Mouse (Mus musculus): Measurements from ENCODE around the gene Phox2b. TPM values are rescaled to one million over a fixed set of nuclear protein-coding genes. Genes with fewer than 3 reads are reported as not detected.

Gene Phox2b
- polyA plus RNA-seq, 1 experiment from 2014 or later = 22.4 TPM

GRCm38 (mm10) chr5:67100564-67101394 is 1.7 kb upstream of the Phox2b start:
- H3K9me3 ChIP-seq = no peaks in the 10 kb centered on the region
- WGBS = 2% methylated on average over 34 of the region's 34 CpGs
- H3K36me3 ChIP-seq = no peaks in the 10 kb centered on the region
- H3K4me2 ChIP-seq = no peak overlapping the region
- ATAC-seq (ENCODE audit: low FRiP score, low read depth) = no peak
- H3K27me3 ChIP-seq = peaks cover 85% of the 10 kb centered on the region
- H3K9ac ChIP-seq = no peak overlapping the region
- H3K4me3 ChIP-seq = no peak overlapping the region
- H3K4me1 ChIP-seq (replicated peaks) = peaks cover 5% of the 10 kb centered on the region; the same call in 1 of the 2 replicates
- peak overlapping the region; percentile 53; the same call in 1 of the 2 replicates for H3K27ac ChIP-seq (replicated peaks)

- no peak overlapping the region for H3K9ac ChIP-seq
- ATAC-seq (ENCODE audit: low FRiP score, low read depth) = no peak
- H3K27me3 ChIP-seq = peaks cover 86% of the 10 kb centered on the region
- no peaks in the 10 kb centered on the region for H3K9me3 ChIP-seq
- H3K27ac ChIP-seq (replicated peaks) = peak overlapping the region; percentile 70; the same call in 1 of the 2 replicates
- peaks cover 5% of the 10 kb centered on the region; the same call in 1 of the 2 replicates for H3K4me1 ChIP-seq (replicated peaks)
- no peak overlapping the region for H3K4me3 ChIP-seq
- H3K4me2 ChIP-seq = no peak overlapping the region
- WGBS = 1% methylated on average over 32 of the region's 32 CpGs
- no peaks in the 10 kb centered on the region for H3K36me3 ChIP-seq
Observed at GRCm38 (mm10) chr5:67099393-67100271, 531 bp upstream of the Phox2b start.

GRCm38 (mm10) chr5:67098051-67098732 is 909 bp downstream of the Phox2b start:
- no peak for ATAC-seq (ENCODE audit: low FRiP score, low read depth)
- Histone ChIP-seq H3K4me2 (no peak overlapping the region), H3K36me3 (no peaks in the 10 kb centered on the region), H3K4me3 (peak overlapping the region; percentile 22), H3K9me3 (no peaks in the 10 kb centered on the region), H3K27ac (replicated peaks) (peak overlapping the region; percentile 70), H3K9ac (no peak overlapping the region), H3K27me3 (peaks cover 84% of the 10 kb centered on the region), H3K4me1 (replicated peaks) (peaks cover 5% of the 10 kb centered on the region; the same call in 1 of the 2 replicates)
- WGBS = 1% methylated on average over 23 of the region's 23 CpGs

- H3K4me3 ChIP-seq = peak overlapping the region; percentile 22
- peaks cover 84% of the 10 kb centered on the region for H3K27me3 ChIP-seq
- H3K36me3 ChIP-seq = no peaks in the 10 kb centered on the region
- no peaks in the 10 kb centered on the region for H3K9me3 ChIP-seq
- H3K9ac ChIP-seq = no peak overlapping the region
- no peak for ATAC-seq (ENCODE audit: low FRiP score, low read depth)
- peak overlapping the region; percentile 45; the same call in 1 of the 2 replicates for H3K27ac ChIP-seq (replicated peaks)
- no peak overlapping the region for H3K4me2 ChIP-seq
- peaks cover 5% of the 10 kb centered on the region; the same call in 1 of the 2 replicates for H3K4me1 ChIP-seq (replicated peaks)
- WGBS = 1% methylated on average over 41 of the region's 41 CpGs
Observed at GRCm38 (mm10) chr5:67097106-67098050, 1.7 kb downstream of the Phox2b start.

GRCm38 (mm10) chr5:67096378-67096771 is 2.7 kb downstream of the Phox2b start:
- Histone ChIP-seq H3K27me3 (peaks cover 84% of the 10 kb centered on the region), H3K4me1 (replicated peaks) (peaks cover 5% of the 10 kb centered on the region; the same call in 1 of the 2 replicates), H3K9ac (no peak overlapping the region), H3K36me3 (no peaks in the 10 kb centered on the region), H3K4me3 (peak overlapping the region; percentile 27), H3K27ac (replicated peaks) (0 out of 2 replicates have a peak overlapping the region, but pooled peaks have one; percentile 34), H3K4me2 (peak overlapping the region; percentile 40), H3K9me3 (no peaks in the 10 kb centered on the region)
- under 1% methylated on average over 28 of the region's 28 CpGs for WGBS
- no peak for ATAC-seq (ENCODE audit: low FRiP score, low read depth)

GRCm38 (mm10) chr5:67095651-67096377 is 3.3 kb downstream of the Phox2b start:
- ATAC-seq (ENCODE audit: low FRiP score, low read depth) = no peak
- Histone ChIP-seq H3K9me3 (no peaks in the 10 kb centered on the region), H3K36me3 (no peaks in the 10 kb centered on the region), H3K4me3 (peak overlapping the region; percentile 27), H3K27ac (replicated peaks) (0 out of 2 replicates have a peak overlapping the region, but pooled peaks have one; percentile 34), H3K9ac (no peak overlapping the region), H3K4me1 (replicated peaks) (peaks cover 5% of the 10 kb centered on the region; the same call in 1 of the 2 replicates), H3K27me3 (peaks cover 84% of the 10 kb centered on the region), H3K4me2 (peak overlapping the region; percentile 40)
- under 1% methylated on average over 47 of the region's 47 CpGs for WGBS

- Histone ChIP-seq H3K4me3 (peak overlapping the region; percentile 11), H3K36me3 (no peaks in the 10 kb centered on the region), H3K9me3 (no peaks in the 10 kb centered on the region), H3K4me2 (peak overlapping the region; percentile 14; the same call in 1 of the 2 replicates), H3K27me3 (peaks cover 88% of the 10 kb centered on the region), H3K27ac (replicated peaks) (peak overlapping the region; percentile 42; the same call in 1 of the 2 replicates), H3K4me1 (replicated peaks) (peaks cover 5% of the 10 kb centered on the region; the same call in 1 of the 2 replicates), H3K9ac (no peak overlapping the region)
- 1% methylated on average over 15 of the region's 15 CpGs for WGBS
- no peak for ATAC-seq (ENCODE audit: low FRiP score, low read depth)
Observed at GRCm38 (mm10) chr5:67095153-67095552, 3.9 kb downstream of the Phox2b start.

GRCm38 (mm10) chr5:67093991-67094390 is 5.1 kb downstream of the Phox2b start:
- WGBS = 21% methylated on average over 2 of the region's 2 CpGs
- Histone ChIP-seq H3K27me3 (peaks cover 85% of the 10 kb centered on the region), H3K4me3 (no peak overlapping the region), H3K36me3 (no peaks in the 10 kb centered on the region), H3K9ac (no peak overlapping the region), H3K9me3 (no peaks in the 10 kb centered on the region), H3K27ac (replicated peaks) (no peak overlapping the region), H3K4me2 (peak overlapping the region; percentile 21), H3K4me1 (replicated peaks) (peaks cover 5% of the 10 kb centered on the region; the same call in 1 of the 2 replicates)
- ATAC-seq (ENCODE audit: low FRiP score, low read depth) = no peak

- no peak overlapping the region for H3K4me2 ChIP-seq
- H3K27me3 ChIP-seq = peaks cover 68% of the 10 kb centered on the region
- peaks cover 5% of the 10 kb centered on the region; the same call in 1 of the 2 replicates for H3K4me1 ChIP-seq (replicated peaks)
- H3K9ac ChIP-seq = no peak overlapping the region
- H3K9me3 ChIP-seq = no peaks in the 10 kb centered on the region
- peak; percentile 84 for ATAC-seq (ENCODE audit: low FRiP score, low read depth)
- no peak overlapping the region for H3K4me3 ChIP-seq
- no peak overlapping the region for H3K27ac ChIP-seq (replicated peaks)
- 15% methylated on average over 4 of the region's 4 CpGs for WGBS
- H3K36me3 ChIP-seq = no peaks in the 10 kb centered on the region
Observed at GRCm38 (mm10) chr5:67091766-67092165, 7.3 kb downstream of the Phox2b start.

- Histone ChIP-seq H3K27me3 (peaks cover 63% of the 10 kb centered on the region), H3K9me3 (no peaks in the 10 kb centered on the region), H3K4me3 (no peak overlapping the region), H3K27ac (replicated peaks) (no peak overlapping the region), H3K4me2 (no peak overlapping the region), H3K9ac (no peak overlapping the region), H3K36me3 (no peaks in the 10 kb centered on the region), H3K4me1 (replicated peaks) (no peaks in the 10 kb centered on the region)
- ATAC-seq (ENCODE audit: low FRiP score, low read depth) = no peak
- WGBS = 73% methylated on average over 5 of the region's 5 CpGs
Observed at GRCm38 (mm10) chr5:67090856-67091255, 8.2 kb downstream of the Phox2b start.
